Mouse (Mus musculus) heart, adult 8-10 months (tissue): ENCODE measurements around the gene Tmprss2. TPM values are rescaled to one million over a fixed set of nuclear protein-coding genes. Genes with fewer than 3 reads are reported as not detected.
A peak's percentile ranks its signal among the peaks of the same experiment; 100 is the strongest.

Experiments used
- DNase-seq: peaks from one replicate; pipeline ENCODE4 v3.0.0; 2022; ENCODE audit warnings: low spot score
- total RNA-seq, 4 experiments: library from RNA; stranded (reverse); gene quantifications; 2 replicates each; pipeline ENCODE4 v1.2.4; 2022

Gene Tmprss2
- not detected for total RNA-seq

DNA sequence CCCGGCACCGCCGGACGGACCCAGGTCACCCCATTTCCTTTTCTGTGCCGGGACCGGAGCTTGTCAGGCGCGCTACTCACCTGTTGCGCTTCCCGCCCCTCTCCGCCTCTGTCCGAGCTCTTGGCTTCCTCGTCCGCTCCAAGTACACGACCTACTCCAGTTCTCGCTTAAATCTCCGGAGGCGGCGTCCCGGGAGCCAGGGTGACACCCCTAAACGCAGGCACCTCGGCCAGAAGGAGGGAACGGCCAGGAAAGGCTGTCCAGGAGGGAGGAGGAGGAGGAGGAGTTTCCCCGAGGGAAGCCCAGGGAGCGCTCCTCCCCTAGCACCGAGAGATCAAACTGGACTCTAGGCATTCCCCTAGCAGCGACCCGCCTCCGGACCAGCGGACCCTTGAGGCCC, at the start of gene Tmprss2:
Tmprss2 (minus strand) TSS at position 257 of the 400 bp plus-strand sequence.
- no peak for DNase-seq

DNA sequence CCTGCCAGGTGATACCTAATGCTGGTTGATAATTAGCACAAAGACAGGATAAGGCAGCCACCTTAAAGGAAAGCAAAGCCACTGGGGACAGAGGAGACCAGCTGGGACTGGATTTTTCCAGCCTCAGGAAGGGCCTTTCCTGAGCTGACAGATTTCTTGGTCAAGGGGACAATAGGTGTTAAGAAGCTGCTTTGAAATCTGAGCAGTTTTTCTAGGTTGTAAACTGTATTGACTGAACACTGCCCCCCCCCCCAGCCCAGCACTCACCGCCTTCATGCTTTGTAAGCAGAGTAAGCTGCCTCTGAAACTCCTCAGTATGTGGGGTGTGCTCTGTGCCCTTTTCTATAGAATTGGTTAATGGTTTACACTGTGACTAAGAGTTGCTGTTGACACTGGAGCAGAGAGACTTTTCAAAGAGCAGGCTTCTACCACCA, 48.2 kb upstream of the Tmprss2 start:
- no peak for DNase-seq

DNA sequence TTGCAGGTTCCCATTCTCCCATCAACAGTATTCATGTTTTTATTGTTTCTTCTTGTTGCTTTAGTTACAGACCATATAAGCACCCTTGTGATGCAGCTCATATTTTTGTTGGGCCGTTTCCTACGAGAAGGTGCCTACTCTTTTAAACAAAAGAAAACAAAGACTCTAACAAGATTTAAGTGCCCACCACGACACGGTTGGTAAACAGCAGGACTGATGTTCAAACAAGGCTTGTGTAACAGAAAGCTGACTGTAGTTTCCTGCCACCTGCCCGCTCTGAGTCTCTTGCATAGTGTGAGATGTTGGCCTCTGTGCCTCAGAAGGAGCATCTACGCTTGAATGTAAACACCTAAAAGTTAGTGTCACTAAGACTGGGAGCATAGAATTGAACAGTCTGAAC, 47.5 kb upstream of the Tmprss2 start:
- DNase-seq, result no peak

- DNase-seq, result no peak
These were observed 44.8 kb upstream of the Tmprss2 start for GRCm38 (mm10) chr16:97655800-97656199.

DNA sequence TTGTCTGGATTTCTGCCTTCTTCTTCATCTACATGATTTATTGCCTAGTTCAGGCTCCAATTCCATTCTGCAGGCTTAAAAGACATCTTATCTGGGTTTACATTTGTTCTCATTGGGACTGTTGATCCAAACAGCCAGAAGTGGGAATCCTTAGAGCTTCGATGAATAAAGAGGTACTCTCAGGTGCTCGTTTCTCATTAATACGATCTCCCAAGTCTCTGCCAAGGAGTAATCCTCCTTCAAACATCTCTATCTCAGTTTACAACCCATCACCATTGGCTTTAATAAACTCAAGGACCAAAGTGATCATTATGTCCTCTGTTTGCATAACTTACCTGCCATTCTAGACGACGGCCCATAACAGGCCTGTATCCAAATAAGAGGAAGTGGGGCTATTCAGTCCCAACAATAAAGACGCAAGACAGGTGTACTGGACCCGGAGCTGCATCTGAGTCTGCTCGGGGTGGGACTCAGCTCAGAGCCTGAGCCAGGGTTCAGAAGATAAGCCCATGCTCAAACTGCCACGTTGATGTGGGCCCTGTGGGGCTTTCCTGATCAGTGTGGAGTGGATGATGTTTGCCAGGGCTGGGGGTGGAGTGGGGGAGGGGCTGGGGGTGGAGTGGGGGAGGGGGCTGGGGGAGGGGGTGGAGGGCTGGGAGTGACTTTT, 38.7 kb upstream of the Tmprss2 start:
- DNase-seq, result no peak

DNA sequence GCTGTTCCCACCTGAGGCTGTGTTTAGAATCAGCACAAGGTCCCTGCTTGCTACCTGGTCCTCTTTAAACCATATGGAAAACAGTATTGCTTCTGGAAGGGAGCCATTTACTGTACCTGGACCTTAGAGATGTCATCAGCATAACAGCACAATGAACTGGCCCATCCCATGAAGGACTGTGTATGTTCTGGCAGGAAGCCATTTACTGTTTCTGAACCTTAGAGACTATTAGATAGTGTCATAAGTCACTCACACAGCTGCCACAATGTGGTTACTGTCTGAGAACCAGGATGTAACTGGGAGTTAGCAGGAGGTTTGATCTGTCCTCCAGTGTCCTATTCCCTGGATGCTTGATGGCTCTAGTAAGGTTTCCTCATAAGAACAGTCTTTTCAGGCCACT, 33.7 kb upstream of the Tmprss2 start:
- no peak for DNase-seq

GRCm38 (mm10) chr16:97639630-97640029, 28.6 kb upstream of the Tmprss2 start:
- DNase-seq, result no peak

DNA sequence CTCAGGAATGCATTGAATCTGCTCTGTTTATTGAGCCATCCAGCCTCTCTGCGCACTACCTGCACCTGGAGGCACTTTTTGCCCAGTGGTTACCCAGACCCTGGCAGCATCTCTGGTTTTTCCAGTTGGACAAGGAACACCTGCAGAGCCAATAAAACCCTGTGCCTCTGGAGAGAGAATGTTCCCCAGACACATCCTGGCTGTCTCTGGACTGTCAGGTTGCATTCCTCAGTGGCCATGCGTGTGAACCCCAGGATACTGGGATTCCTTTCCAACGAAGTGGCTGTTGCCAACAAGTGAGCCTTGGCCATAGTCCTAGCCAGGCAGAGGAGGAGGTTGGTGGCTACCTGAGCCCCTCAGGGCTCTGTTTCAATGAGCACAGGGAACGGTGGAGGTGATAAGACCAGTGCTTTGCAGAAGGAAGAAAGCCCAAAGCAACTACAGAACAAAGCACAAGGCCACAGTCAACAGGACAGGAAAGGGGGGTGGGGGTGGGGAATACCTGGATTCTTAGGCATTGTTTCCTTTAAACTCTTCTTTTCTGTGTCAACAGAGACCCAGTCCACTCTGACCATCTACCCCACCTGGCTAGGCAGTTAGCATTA, 22.0 kb upstream of the Tmprss2 start:
- no peak for DNase-seq

- DNase-seq, result no peak
These were observed 12.2 kb upstream of the Tmprss2 start for GRCm38 (mm10) chr16:97623166-97623565.

DNA sequence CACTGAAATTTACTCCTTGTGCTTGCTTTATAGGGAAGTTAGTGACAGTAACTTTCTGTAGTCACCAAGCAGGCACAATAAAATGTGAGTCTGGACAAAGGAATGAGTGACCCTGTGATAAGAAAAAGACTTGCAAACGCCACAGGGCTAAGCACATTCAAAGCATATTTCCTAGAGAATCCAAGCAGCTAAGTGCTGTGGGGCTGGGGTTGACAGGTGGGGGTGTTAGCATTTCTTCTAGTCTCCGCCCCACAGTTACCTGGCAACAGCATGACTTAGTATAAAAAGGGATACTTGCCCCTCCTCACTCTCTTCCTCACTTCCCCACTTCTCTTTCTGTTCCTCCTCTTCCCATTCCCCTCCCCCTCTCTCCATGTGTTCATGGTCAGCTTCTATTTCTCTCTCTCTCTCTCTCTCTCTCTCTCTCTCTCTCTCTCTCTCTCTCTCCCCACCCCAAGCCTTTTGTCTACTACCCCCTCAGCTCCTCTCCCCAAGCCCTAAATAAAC, 11.4 kb upstream of the Tmprss2 start:
- DNase-seq, result no peak

- no peak for DNase-seq
These were observed 7.3 kb upstream of the Tmprss2 start for GRCm38 (mm10) chr16:97618285-97618684.

DNA sequence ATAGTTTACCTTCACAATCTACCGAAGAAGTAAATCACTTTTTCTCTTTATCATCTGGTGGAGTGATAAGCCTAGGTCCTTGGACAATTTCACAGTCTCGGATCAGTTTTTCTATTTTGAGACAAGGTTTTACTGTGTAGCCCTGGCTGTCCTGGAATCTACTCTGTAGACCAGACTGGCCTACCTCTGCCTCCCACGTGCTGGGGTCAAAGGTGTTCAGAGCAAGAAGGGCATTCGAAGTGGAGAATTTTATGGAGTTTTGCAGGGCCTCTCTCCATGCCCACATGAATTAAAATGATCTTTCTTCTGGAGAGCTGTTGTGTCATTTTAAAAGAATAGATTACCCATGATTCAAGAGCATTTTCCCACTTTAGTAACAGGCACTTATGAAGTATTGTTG, 1.0 kb upstream of the Tmprss2 start:
- DNase-seq, result no peak

- DNase-seq, result no peak
These were observed 749 bp downstream of the Tmprss2 start for GRCm38 (mm10) chr16:97610246-97610645.

DNA sequence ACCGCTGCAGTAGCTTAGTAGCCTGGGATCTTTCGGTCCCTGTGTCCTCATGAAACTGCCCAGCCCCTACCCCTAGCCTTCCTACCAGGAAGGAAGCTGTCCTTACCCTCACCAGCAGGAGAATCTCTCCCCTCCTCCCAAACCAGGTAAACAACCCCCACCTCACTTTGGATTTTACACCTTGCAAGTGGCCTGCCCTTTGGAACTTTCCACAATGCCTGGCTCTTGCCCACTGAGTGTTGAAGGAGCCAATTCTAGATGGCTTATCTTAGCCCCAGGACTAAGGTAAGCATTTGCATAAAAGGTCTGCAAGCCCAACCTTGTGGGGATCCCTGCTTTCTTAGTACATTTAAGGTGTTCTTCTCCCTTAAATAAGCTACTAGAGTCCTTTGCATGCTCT, 1.3 kb downstream of the Tmprss2 start:
- DNase-seq, result no peak

GRCm38 (mm10) chr16:97607956-97608355, 3.0 kb downstream of the Tmprss2 start:
- no peak for DNase-seq

DNA sequence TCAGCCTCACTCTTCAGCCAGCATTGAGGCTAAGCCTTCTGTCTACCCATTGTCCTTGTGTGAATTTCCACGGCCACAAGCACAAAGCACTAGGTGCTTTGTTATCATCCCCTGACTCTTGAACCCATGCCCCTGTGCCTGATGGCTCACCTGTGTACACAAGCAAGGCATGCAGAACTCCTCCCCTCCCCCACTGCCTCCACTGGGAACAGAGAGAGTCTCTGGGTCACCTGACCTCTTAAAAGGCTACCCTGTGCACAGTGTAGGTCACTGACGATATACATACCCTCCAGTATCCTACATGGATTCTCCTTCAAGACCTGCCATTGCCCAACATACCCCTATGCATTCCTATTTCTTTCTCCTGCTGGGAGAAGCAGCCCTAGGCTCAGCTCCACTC, 4.2 kb downstream of the Tmprss2 start:
- DNase-seq, result no peak

GRCm38 (mm10) chr16:97605957-97606721, 4.9 kb downstream of the Tmprss2 start:
- DNase-seq, result no peak

- DNase-seq, result no peak
These were observed 8.7 kb downstream of the Tmprss2 start for GRCm38 (mm10) chr16:97602256-97602655.

GRCm38 (mm10) chr16:97600591-97600990, 10.4 kb downstream of the Tmprss2 start:
- DNase-seq, result no peak

DNA sequence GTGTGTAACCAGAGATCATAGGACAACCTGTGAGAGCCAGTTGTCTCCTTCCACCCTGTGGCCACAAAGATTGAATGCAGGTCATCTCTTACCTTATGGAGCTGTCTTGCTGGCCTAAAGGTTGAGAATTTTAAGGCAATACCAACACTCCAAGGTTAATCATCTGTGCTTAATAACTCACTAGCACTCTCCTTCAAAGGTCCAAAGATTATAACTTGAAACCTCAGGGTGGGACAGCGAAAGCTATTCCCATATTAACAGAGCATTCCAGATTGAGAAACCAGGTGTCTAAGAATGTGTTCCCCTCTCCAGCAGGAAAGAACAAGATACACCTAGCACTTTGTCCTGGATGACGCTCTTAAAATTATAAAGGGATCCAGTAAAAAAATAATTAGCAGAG, 12.9 kb downstream of the Tmprss2 start:
- DNase-seq, result no peak

DNA sequence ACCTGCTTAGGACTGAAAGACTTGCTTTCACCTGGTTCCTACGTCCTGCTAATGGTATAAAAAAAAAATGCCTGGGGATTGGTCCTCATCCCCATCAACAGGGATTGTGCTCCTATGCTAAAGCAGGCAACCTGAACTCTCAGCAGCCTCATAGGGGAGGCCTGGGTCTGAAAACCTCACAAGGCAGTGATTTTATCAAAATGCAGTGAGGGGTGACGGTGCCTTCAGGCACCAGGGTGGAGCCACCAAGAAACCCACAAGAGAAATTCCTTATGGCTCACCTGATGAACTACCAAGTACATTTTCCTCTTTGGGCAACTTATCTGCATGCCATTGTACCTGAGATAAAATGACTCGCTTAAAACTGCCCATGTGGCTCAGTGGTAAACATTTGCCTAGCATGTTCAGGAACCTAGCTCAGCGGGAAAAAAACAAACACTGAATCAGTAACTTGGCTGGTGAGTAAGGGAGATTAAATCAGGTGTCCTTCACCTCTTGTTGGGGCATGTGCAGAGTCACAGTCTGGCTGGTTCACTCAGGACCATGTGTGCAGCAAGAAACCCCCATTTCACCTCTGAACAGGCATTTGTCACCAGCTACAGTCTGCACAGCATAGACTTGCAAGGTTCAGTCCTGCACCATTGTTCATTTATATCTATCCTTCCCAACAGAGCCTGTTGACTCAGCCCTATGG, 17.0 kb downstream of the Tmprss2 start:
- no peak for DNase-seq

DNA sequence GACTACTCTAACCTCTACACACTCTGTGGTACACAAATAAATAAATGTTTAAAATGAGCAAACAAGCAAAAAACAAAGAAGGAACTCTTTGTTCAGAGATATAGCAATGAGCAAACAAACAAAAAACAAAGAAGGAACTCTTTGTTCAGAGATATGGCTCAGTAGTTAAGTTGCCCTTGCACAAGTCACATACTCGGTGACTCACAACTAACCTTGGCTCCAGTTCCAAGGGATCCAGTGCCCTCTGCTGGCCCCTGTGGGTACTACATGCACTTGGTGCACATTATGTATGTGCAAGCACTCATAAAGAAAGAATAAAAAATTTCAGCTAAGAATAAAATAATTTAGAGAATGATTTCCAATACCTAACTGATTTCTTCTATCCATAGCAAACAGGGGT, 17.9 kb downstream of the Tmprss2 start:
- peak; percentile 66 for DNase-seq
